Mouse (Mus musculus) neural tube, embryonic 10.5 days (tissue): Measurements from ENCODE around the gene Pcdh11x.
"Not testable (repeated sequence)": the region's sequence is repeated elsewhere in the genome, so short reads cannot be mapped to it uniquely, and the experiment has no call there.

Experiments
- DNase-seq: peaks from one replicate; pipeline ENCODE4 v3.0.0-alpha.2; 2017; ENCODE audit warnings: low spot score; ENCODE audit errors: extremely low spot score

Gene Pcdh11x

DNA sequence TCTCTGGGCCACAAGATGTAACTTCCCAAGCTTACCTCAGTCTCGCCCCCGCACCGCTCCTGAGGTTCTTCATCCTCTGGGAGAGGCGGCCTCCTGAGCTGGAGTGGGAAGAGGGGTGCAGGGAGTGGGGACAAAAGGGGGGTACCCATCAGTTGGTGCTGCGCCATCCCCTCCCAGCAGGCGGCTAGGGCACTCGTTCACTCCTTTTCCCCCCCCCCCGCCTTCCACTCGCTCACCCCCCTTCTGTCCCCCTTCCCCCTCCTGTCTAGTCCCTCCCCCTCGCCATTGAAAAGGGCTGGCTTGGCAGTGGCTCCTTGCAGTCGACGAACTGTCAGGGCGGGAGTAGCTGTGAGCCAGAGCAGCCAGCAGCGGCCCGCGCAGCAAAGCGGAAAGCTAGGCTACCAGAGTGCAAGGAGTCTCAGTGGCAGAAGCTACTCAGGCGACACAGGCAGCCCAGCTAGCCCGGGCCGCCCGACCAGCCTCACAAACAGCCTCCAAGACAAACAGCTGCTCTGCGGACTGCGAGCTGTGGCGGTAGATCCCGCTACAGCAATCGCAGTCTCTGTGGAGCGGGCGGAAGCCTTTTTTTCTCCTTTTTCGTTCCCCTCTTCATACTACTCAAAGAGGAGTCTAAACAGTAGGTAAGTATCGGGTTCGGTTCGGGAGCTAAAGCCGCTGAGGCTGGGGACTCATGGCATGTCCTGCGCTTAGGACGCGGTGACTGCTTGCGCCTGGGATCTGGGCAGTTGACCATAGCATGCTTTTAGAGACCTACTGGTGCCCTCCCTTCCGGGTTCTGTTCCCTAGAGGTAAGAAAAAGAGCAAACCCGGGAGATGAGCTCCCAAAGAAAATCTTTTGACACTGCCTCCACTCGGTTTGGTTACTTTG lies at the start of gene Pcdh11x:
Pcdh11x (plus strand) TSS at position 249 of the 889 bp plus-strand sequence.
- DNase-seq: peak; percentile 53

DNA sequence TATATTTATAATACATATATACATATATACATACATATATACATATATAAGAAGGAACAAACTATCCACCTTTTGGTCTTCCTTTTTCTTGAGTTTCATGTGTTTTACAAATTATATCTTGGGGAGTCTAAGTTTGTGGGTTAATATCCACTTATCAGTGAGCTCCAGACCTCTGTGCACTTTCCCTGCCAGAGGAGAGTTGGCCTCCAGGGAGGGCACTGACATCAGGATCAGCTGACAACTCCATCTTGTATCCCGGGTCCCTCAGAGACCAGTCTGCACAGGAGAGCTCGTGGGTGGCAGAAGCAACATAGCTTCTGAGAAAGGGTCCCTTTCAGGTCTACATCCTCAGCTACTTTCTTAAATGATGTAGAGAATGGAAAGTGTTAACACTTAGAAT lies 30.0 kb upstream of the Pcdh11x start:
- no peak for DNase-seq

DNA sequence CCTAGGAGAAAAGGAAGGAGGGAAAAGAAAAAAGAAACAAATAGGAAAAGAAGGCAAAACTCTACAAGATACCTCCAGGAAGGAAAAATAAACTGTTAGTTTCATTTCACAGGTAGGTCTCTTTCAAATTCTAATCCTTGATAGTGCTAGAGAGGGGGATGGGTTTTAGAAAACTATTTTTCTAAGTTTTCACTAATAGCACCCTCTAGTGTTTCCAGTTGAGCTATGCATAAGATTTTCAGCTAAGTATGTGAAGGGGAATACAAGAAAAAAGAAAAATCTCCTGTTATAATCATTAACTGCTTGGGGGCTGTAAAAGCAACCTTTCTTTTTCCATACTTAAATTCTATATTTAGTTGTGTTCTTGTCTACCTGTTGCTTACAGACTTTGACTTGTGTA lies 4.5 kb upstream of the Pcdh11x start:
- no peak for DNase-seq

DNA sequence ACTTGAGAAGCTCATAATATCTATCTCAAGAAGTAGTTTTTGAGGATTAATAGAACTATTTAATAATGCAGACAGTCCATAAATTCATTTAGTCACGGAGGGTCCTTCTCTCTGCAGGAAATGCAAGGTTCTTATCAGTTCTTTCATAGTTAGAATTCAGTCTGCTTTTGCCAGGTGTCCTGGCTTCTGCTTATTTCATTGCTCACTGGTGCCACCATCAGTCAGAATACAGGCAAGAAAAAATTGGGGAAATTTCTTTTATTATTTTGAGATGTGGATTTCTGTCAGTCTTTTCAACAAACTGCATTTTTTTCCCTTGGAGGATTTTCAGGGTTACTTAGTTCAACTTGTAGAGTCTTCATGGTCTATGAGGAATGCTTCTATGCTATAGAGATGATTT lies 2.6 kb upstream of the Pcdh11x start:
- DNase-seq: no peak

DNA sequence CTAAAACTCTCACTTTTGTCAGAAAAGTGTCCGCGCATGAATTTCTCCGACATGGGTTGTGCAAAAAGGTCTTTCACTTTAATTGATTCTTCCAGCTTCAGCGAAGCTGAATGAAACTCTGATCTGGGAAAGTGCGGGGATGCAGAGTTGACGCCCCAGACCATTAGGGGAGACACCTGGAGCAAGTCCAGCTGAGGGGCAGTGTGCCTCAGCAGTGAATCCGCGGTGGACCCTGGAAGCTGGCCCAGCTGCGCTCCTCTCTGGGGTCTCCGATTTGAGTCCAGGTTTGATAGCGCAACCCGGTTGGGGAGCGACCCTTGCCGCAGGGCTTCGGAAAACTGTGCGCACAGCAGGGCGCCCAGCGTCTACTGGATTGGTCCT lies 831 bp downstream of the Pcdh11x start:
- peak; percentile 29 for DNase-seq

DNA sequence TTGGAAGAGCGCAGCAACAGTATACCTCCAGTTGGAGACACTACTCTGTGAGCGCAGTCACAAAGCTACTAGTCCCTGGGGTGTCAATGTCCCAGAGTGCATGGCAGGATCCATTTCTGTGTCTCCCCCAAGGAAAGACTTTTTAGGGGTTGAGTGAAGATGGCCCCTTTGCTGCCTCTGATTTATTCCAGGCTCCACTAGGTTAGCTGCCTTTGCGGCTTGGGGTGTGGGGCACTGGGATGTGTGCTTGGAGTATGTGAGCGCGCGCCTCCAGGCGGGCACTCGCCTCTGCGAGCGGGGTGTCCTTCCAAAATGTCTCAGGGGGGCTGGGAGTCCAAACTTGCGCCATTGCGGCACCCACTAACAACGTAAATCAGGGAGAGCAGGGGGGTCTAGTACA lies 1.6 kb downstream of the Pcdh11x start:
- DNase-seq: peak; percentile 25

DNA sequence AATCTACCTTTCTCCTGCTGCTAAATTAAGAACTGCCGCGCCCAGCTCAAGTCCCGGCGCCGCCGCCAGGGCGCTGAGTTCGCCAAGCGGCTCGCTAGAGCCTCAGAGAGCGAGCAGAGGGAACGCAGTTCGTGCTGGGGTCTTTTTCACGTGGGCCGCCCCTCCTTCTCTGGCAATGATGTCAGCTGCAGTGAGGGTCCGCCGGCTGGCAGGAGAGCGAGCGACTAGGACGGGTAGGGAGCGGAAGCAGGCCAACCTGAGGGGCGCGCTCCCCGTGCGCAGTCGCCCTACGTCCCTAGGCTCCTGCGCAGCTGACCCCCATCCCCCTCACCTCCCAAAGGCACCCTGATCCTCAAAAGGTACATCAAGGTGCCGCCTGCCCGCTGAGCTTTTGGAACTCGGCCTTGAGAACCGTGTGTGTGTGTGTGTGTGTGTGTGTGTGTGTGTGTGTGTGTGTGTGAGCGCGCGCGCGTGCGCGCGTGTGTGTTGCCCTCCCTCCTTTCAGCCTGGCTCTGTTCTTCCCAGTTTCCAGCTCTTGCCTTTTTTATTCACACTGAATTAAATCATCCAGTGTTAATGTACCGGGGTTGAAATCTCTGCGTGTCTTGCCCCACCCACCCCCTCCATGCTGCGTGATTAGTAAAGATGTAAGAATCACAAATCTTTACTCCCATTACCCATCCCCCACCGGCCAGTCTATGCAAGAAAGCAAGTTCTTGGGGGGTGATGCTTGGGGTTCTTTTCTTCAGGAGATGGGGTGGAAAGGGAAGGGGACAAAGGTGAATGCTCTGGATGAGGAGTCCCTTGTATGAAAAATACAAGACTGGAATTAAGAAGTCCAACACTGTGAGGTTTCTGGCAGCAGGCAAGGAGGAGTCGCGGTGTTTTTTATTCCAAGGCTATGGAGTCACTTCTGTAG lies 3.0 kb downstream of the Pcdh11x start:
- peak; percentile 52 for DNase-seq

DNA sequence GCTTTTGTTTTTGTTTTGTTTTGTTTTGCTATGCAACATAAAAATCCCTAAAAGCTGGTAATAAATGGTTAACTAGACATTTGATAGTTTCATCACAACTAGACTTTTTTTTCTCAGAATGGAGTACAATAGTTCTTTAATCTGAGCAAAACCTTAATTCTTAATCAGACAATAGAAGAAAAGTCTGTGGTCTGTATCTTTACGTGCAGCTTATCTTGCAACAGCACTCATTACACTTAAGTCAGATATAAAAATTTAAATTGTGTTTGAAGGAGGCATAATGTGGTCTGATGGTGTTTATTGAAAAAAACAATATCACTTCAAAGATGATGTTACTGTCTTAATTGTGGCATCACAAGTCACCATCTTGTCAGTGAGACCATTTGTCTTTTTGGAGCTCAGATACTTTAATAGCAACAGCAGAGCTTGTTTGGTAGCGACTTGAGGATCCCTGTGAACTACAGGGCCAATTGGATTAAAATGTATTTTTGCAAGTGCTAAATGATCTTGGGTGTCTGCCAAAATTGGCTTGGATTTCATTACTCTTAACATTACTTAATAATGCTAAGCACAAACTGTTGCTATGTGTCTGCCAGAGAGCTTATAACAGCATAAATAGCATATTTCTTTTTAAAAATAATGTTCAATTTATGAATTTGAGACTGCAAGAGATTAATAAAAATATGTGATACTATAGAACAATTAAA lies 11.6 kb downstream of the Pcdh11x start:
- DNase-seq: no peak

DNA sequence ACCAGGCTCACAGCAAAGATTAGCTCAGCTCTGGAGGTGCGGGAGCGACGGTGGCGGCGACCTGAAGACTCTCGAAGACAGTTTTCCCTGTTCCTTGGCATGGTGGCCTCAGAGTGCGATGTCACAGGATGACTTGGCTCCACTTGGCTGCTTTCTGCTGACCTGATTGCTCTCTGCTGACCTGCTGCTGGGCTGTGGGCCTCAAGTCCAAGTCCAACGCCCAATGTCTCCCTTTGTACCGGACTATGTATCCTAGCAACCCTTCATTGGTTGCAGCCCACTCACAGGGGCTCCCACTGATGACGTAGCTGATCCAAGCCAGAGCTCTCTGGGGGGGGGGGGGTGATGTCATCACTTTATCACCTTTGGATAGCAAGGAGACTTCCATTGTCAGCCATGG lies 22.9 kb downstream of the Pcdh11x start, which contains the start of gene H2afb3:
H2afb3 (minus strand) TSS at position 101 of the 400 bp plus-strand sequence.
- DNase-seq: not testable (repeated sequence)

DNA sequence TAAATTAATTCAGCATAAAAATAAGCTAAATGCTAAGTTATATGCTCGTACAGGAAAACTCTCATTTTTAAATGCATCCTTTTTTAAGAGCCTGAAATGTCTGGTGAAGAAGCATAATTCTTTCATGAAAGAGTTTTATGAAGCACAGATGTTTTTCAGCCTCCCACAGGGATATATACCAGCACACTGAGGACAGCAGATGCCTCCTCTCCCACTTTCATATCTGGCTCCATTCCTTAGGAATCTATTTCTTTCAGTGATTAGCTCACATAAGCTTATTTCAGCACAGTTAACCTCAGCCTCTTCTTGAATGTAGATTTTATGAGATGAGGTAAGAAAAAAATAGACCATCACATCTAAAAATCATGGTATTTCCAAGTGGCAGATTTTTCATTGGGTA lies 176.2 kb downstream of the Pcdh11x start:
- DNase-seq: no peak

DNA sequence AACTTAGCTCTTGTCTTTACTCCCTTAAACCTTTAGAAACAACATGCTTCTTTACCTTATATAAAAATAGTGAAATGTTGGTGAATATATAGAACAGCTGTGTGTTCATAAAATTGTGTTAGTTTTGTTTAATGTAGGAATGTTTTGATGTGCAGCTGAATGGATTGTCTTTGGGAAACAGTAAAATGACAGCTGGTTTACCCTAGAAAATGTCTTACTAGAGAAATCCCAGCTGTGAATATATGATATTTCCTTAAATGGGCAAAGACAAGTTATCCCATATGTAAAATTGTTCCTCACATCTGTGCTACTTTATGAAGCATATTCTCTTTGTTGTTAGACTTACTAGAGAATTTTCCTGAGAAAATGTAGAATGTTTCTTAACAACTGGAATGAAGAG lies 196.4 kb downstream of the Pcdh11x start:
- no peak for DNase-seq

DNA sequence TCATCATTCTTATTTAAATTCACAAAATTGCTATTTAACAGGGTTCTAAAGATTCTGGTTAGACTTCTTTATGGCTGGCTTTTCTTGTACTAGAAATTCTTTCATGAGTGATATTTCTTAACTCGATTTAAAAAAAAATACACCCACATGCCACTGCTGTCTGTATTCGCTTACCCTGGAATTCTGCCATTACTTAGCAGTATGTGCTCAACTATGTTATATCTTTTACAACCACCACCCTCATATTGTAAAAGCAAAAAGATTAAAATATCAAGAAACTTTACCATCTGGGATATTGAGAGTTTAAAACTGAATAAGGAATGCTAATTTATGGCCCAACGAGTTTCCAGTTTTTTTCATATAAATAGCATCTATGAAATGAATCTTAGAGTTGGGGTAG lies 234.9 kb downstream of the Pcdh11x start:
- DNase-seq: no peak

DNA sequence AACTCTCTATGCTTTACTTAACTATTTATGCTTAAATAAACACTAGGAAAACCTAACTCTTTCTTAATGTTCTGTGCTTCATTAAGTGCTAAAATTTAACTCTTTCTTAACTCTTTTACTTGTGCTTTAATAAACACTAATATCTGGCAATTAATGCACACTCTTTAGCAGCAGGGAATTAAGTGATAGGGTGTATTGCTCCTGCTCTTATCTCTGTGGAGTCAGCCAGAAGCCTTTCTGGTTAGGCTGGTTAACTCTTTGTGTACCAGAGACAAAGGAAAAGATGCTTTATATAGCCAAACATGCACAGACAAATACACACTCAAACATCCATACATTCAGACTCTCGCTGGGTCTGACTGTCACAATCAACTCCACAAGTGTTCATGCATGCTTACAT lies 309.2 kb downstream of the Pcdh11x start:
- DNase-seq: no peak

DNA sequence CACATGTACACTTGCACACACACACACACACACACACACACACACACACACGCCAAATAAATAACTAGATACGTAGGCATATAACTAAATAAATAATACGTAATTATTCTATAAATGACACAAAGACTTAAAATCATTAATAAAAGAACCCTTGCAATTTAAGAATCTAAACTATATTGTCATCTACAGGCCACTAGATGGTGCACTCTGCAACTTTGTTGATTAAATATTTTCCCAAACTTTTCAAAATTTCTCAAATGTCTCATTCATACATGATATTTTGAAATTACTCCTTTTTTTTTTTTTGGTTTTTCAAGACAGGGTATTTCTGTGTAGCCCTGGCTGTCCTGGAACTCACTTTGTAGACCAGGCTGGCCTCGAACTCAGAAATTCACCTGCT lies 328.4 kb downstream of the Pcdh11x start:
- no peak for DNase-seq

DNA sequence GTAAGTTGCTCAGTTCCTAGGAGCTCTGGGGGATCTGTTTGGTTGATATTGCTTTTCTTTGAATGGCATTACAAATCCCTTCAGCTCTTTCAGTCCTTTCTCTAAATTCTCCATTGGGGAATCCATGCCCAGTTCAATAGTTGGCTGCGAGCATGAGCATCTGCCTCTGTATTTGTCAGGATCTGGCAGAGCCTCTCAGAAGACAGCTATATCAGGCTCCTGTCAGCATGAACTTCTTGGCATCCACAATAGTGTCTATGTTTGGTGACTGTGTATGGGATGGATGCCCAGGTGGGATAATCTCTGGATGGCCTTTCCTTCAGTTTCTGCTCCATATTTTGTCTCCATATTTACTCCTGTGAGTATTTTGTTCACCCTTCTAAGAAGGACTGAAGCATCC lies 380.2 kb downstream of the Pcdh11x start:
- DNase-seq: not testable (repeated sequence)

DNA sequence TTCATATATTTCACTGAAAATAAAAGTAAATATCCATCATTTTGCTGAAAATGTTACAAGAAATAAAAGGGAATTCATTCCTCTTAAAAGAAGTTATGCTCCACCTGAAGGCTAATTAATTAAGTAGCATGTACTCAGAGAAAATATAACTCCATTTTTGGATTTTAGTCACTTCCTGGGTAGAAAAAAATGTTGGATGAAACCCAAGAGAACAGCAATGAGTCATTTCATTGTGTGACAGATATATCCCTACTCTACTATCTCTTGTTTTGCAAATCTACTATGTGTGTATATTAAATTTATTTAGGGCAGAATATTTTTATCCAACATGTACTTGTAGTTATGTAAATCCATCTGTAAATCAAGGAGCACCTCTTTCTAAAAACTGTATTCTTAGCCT lies 444.1 kb downstream of the Pcdh11x start:
- DNase-seq: no peak

DNA sequence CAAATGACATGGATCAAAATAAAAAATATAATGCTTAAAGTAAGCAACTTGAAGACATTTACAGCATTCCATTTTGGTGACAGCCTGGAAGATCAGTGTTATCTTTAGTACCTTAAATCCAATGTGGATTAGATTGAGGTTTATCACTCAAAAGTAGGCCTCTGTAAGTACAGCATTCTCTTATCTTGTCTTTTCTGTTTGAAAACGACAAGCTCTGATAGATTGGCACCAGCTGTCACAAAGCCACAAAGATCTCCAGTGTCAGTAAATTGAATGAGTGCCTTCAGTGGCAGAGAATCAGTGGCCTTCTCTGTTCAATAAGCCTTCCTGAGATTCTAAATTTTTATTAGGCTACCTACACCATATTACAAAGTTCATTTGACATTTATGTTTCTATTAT lies 445.7 kb downstream of the Pcdh11x start:
- DNase-seq: no peak

DNA sequence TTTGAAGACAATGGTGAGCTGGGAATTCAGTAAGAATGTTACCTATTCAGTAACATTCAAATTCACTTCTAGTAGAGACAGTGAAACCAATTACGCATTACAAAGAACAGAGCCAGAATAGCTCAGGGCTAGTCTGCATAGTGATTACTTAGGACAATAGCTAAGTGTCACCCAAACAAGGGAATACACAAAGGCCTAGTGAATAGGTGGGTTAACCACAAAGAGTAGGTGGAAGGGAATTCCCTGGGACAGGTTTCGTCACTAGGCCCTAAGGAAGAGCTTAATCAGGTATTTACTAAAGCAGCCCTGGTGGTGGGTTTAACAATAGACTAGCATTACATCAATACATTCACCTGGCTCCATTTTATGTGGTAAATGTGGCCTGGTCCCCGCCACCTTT lies 654.5 kb downstream of the Pcdh11x start:
- DNase-seq: no peak
